In the genomic region with DNA sequence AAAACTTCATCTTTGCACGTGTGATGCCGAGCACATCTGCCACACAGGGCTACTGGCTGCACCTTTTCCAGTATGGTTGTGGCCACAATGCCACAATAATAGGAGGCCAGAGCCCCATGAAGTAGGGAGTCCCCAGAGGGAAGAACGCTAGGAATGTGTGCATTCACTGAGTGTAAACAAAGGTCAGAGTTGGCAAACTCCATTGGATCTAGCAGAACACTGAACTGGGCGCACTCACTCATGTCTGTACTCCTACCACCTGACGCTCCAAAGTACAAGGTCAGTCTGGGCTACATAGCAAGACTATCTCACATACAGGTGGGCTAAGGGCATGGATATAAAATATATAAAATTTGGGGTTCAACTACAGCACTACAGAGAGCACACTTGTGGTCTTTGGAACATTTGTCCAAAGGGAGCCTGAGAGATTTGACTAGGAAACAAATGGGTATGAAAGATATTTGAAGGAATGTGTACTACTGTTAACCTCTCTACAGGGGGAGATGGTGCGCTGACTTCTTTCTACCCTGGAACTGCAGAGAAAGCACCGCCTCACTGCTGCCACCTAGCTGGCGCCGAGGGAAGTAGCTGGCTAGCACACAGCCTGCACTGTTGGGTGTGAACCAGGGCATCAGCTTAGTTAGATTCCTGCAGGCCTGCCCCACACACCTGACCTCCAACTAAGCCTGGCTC, we compare ENCODE assay signal across 8 mouse cellular contexts. TPM values are rescaled to one million over a fixed set of nuclear protein-coding genes. Genes with fewer than 3 reads are reported as not detected.
DNase-seq lines count a peak whose midpoint lies in the region; ATAC-seq lines count a peak whose summit lies in the region.

No protein-coding gene starts in this region.

- peak; percentile 76 for ATAC-seq in liver, embryonic 12.5 days
- ATAC-seq in neural tube, embryonic 14.5 days (ENCODE audit: low read depth): 0 out of 2 replicates have a peak, but pooled peaks have one; percentile 51

- no peak overlapping the region for H3K27ac ChIP-seq in liver, embryonic 12.5 days
- no peak overlapping the region for H3K27ac ChIP-seq in neural tube, embryonic 14.5 days (ENCODE audit: low read depth, low read length)

- peak; percentile 27 for DNase-seq in ovary, postnatal 10 days (ENCODE audit: low spot score)
- DNase-seq in ovary, adult 18-20 months (ENCODE audit: low spot score): no peak
- DNase-seq in cerebellum, postnatal 4 days (ENCODE audit: low spot score in 2 of 2): peak; percentile 64 to 82
- peak; percentile 61 to 72 for DNase-seq in gastrocnemius, postnatal 36 days
- peak; percentile 66 to 81 for DNase-seq in kidney, adult 8-10 months
- DNase-seq in thymus, adult 18-20 months: peak; percentile 52 to 56

- 46% methylated on average over 9 of the region's 9 CpGs for WGBS in liver, embryonic 12.5 days (ENCODE audit: insufficient replicate concordance)
- WGBS in neural tube, embryonic 14.5 days: 52% methylated on average over 9 of the region's 9 CpGs

- H3K4me3 ChIP-seq in liver, embryonic 12.5 days: no peak overlapping the region
- H3K4me3 ChIP-seq in neural tube, embryonic 14.5 days (ENCODE audit: low read depth, low read length): no peak overlapping the region

- no peak overlapping the region for H3K4me2 ChIP-seq in liver, embryonic 12.5 days
- H3K4me2 ChIP-seq in neural tube, embryonic 14.5 days (ENCODE audit: low read depth, low read length): no peak overlapping the region

- H3K36me3 ChIP-seq in liver, embryonic 12.5 days: peaks cover 39% of the 10 kb centered on the region
- peaks cover 37% of the 10 kb centered on the region for H3K36me3 ChIP-seq in neural tube, embryonic 14.5 days (ENCODE audit: control insufficient read depth, insufficient read depth, low read length)

- no peaks in the 10 kb centered on the region for H3K27me3 ChIP-seq in liver, embryonic 12.5 days (replicated peaks)
- no peaks in the 10 kb centered on the region for H3K27me3 ChIP-seq in neural tube, embryonic 14.5 days (ENCODE audit: control insufficient read depth, insufficient read depth, low read length)

- intact Hi-C loops in gastrocnemius, postnatal 36 days (cut with DNase I): no loop called here

- H3K9ac ChIP-seq in liver, embryonic 12.5 days: no peak overlapping the region
- no peak overlapping the region for H3K9ac ChIP-seq in neural tube, embryonic 14.5 days (replicated peaks; ENCODE audit: low read depth, low read length)

- no peaks in the 10 kb centered on the region for H3K4me1 ChIP-seq in liver, embryonic 12.5 days
- H3K4me1 ChIP-seq in neural tube, embryonic 14.5 days (ENCODE audit: control insufficient read depth, insufficient read depth, low read length): no peaks in the 10 kb centered on the region

- no peaks in the 10 kb centered on the region for H3K9me3 ChIP-seq in liver, embryonic 12.5 days (replicated peaks)
- H3K9me3 ChIP-seq in neural tube, embryonic 14.5 days (ENCODE audit: control insufficient read depth, low read length): no peaks in the 10 kb centered on the region

RNA-seq across cellular contexts. Expression of gene Pld6, which starts 9.1 kb away (rescaled TPM):
- total RNA-seq in gastrocnemius, postnatal 36 days (2021): not detected
- 2.4 and 3.1 TPM in 2 replicates for polyA plus RNA-seq in liver, embryonic 12.5 days (2016; fragmentation: Nextera tagmentation; extraction: Ambion mirVana)
- polyA plus RNA-seq in neural tube, embryonic 14.5 days (2014; fragmentation: Nextera tagmentation; extraction: Ambion mirVana): 3.6 and 4.4 TPM in 2 replicates

RNA-seq across cellular contexts. Expression of gene Flcn, which starts 31.5 kb away (rescaled TPM):
- total RNA-seq in gastrocnemius, postnatal 36 days (2021): 10 to 100 TPM; 41.9 to 43.6 TPM
- 15.9 and 19.8 TPM in 2 replicates for polyA plus RNA-seq in liver, embryonic 12.5 days (2016; fragmentation: Nextera tagmentation; extraction: Ambion mirVana)
- polyA plus RNA-seq in neural tube, embryonic 14.5 days (2014; fragmentation: Nextera tagmentation; extraction: Ambion mirVana): 39.3 and 41.6 TPM in 2 replicates
